Mouse (Mus musculus) brown adipose tissue, adult 24 weeks (tissue): Measurements from ENCODE around the gene Rasgrp3. TPM values are rescaled to one million over a fixed set of nuclear protein-coding genes. Genes with fewer than 3 reads are reported as not detected.
"Not testable (repeated sequence)": the region's sequence is repeated elsewhere in the genome, so short reads cannot be mapped to it uniquely, and the experiment has no call there.

Experiments used
- H3K27ac ChIP-seq: fragments of 200-500 bp; replicated peaks from 2 replicates; pipeline ENCODE4 v1.5.1; 2012; ENCODE audit warnings: low read depth, mild to moderate bottlenecking, low read length
- H3K4me1 ChIP-seq: fragments of 200-500 bp; 2 replicates; pipeline ENCODE4 v1.6.1; 2012; ENCODE audit warnings: low read length, mixed read lengths; ENCODE audit not compliant: control insufficient read depth, insufficient read depth, insufficient read length
- H3K4me3 ChIP-seq: fragments of 200-500 bp; 2 replicates; pipeline ENCODE4 v1.5.1; 2012; ENCODE audit warnings: low read depth, mild to moderate bottlenecking, low read length, moderate library complexity; ENCODE audit not compliant: insufficient read depth
- polyA plus RNA-seq: library from polyadenylated mRNA; stranded (reverse); fragments of >200 nt; gene quantifications from 2 replicates; pipeline ENCODE4 v1.2.4, GENCODE M21; 2012; ENCODE audit not compliant: missing spikeins, insufficient read depth, insufficient read length

The Rasgrp3 gene
- polyA plus RNA-seq, 1 experiment, result 5.4 TPM

DNA sequence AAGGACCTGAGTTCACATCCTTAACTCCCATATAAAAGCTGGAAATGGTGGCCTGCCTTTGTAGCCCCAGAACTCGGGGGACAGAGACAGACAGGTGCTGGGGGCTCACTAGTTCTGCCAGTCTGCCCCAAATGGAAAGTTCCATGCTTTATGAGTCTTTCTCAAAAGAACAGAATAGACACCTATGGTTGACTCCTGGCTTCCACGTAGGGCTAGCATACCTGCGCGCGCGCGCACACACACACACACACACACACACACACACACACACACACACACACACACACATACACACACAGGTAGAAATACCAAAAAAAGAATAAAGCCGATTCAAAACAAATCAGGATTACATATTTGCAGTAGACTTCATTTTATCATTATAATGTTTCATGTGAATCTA lies 6.7 kb downstream of the Rasgrp3 start:
- Histone ChIP-seq H3K27ac (peak overlapping the region; percentile 23; the same call in 1 of the 2 replicates), H3K4me1 (peaks cover 22% of the 10 kb centered on the region), H3K4me3 (no peak overlapping the region)

DNA sequence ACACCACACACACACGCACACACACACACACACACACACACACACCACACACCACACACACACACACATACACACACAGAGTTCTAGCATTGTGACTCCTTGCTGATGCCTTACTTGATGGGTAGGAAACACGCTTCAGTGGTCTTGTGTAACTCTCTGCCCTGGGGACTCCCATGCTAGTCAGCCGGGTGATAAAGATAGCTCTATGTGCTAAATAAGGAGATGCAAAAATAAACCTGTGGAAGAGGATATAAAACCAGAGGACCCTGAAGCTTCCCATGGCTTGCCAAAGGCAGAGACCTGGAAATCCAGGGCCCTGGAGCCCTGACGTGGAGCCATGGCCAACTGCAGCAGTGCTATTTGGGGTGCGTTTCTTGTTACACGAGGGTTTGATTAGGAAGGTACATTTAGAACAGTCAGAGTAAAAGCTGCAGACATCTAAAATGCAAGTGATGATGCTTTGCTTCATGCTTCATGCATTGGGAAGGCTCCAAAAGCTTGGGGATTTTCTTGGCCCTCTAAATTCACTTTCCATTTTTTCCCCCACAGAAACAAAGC lies 7.4 kb downstream of the Rasgrp3 start:
- Histone ChIP-seq H3K4me1 (peaks cover 22% of the 10 kb centered on the region), H3K4me3 (no peak overlapping the region), H3K27ac (peak overlapping the region; percentile 63)

DNA sequence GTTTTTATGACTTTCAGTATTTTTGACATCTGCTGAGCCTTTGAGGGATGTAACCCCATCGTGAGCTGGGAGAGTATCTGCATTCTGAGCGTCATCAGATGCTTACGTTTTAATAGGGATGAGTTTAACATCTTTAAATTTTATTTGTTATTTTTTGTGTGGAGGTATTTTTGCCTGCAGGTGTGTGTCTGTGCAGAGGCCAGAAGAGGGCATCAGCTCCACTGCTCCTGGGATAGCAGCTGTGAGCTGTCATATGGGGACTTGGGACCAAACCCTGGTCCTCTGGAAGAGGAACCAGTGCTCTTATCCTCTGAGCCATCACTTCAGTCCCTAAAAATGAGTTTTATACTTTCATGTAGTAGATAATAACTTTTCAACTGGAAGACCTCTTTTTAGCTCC lies 12.6 kb downstream of the Rasgrp3 start:
- no peak overlapping the region for H3K4me3 ChIP-seq
- no peak overlapping the region for H3K27ac ChIP-seq
- H3K4me1 ChIP-seq, result peaks cover 17% of the 10 kb centered on the region

DNA sequence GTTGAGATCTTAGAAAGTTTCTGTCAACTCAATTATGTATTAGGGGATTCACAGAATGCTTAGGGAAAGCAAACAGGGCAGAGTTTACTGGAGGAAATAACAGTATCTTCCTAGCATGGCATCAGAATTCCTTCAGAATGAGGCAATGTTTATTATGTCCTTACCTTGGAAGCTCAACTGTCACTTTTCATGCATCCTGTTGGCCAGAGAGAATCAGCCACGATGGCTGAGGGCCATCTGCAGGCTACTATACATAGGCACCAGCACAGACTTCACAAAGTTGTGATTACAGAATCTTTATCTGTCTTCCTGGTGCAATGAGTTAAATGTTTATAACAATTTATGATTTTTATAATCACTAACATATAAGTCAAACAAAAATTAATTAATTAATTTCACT lies 13.3 kb downstream of the Rasgrp3 start:
- no peak overlapping the region for H3K27ac ChIP-seq
- H3K4me1 ChIP-seq, result peaks cover 16% of the 10 kb centered on the region
- no peak overlapping the region for H3K4me3 ChIP-seq

DNA sequence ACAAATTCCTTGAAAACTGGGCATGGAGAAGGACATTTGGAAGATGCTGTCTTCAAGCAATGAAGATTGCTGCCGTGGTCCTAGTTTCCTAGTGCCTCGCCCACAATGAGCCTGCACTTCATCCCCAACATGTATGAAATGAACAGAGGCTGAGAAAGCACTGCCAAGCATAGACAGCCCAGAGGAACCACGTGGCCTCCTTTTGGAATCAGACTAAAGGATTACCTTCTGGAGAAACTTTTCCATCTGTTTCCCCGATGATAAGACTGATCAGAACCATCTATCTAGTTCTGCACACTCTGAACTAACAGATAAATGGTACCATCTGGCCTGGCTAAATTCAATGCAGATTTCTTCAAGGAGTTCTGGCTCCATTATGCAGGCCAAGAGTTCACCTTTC lies 16.6 kb downstream of the Rasgrp3 start:
- no peak overlapping the region for H3K4me3 ChIP-seq
- peaks cover 15% of the 10 kb centered on the region for H3K4me1 ChIP-seq
- H3K27ac ChIP-seq, result no peak overlapping the region

DNA sequence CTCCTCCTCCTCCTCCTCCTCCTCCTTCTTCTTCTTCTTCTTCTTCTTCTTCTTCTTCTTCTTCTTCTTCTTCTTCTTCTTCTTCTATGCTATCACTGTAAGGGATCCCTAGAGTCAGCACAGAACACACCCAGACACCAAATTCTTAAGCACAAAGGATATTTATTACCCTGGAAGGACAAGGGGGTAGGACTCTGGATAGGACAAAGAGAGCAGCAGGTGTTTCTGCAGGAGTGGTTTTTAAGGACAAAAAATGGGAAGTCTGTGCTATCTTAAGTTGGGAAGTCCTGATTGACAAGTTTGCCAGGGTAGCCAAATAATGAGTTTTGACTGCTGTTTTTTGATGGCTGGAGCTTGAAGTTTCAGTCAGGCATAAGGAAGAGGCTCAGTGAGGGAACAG lies 17.9 kb downstream of the Rasgrp3 start:
- Histone ChIP-seq H3K4me3 (no peak overlapping the region), H3K4me1 (peaks cover 15% of the 10 kb centered on the region), H3K27ac (no peak overlapping the region)

DNA sequence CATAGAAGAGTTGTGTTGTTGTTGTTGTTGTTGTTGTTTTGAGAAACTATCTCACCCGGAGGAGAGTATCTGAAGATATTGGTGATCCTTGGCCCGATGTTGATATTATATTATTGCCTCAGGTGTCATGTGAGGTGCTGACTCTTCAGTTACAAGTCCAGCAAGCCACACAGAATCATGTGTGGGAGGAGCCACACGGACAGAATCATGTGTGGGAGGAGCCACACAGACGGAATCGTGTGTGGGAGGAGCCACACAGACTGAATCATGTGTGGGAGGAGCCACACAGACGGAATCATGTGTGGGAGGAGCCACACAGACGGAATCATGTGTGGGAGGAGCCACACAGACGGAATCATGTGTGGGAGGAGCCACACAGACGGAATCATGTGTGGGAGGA lies 20.4 kb downstream of the Rasgrp3 start:
- H3K4me3 ChIP-seq, H3K27ac ChIP-seq, H3K4me1 ChIP-seq: not testable (repeated sequence)

DNA sequence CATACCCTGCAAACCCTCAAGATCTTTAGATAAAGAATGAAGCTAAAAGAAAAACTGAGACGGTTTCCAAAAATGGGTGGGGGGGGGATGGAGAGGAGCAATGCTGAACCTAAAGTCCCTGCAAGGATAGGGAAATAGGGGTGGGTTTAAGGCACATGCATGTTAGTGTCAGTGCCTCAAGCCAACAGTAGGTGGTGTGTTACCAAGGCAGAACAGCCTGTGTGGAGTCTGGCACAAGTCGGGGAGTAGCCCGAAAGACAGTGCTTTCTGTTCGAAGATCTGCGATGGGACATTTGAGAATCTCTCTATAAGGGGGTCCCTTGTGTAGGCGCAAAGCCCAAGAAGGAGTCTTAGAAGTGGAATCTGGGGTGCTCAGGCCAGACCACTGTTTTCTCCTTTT lies 24.9 kb downstream of the Rasgrp3 start:
- peaks cover 17% of the 10 kb centered on the region for H3K4me1 ChIP-seq
- H3K27ac ChIP-seq, result no peak overlapping the region
- no peak overlapping the region for H3K4me3 ChIP-seq

DNA sequence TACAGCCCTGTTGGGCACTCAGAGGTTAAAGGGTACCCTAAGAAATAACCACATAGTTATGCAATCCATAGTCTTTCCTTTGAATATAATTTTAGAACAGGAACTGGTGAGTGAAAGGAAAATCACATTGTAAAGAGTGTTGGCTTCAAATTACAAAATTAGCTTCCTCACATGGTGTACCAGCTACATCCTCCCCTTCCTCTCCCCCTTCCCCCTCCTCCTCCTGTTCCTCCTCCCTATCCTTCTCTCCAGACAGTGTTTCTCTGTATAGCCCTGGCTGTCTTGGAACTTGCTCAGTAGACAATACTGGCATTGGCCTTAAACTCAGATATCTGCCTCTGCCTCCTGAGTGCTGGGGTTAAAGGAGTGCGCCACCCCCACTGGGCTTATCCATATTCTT lies 26.1 kb downstream of the Rasgrp3 start:
- H3K27ac ChIP-seq, result no peak overlapping the region
- H3K4me1 ChIP-seq, result peaks cover 20% of the 10 kb centered on the region
- no peak overlapping the region for H3K4me3 ChIP-seq

DNA sequence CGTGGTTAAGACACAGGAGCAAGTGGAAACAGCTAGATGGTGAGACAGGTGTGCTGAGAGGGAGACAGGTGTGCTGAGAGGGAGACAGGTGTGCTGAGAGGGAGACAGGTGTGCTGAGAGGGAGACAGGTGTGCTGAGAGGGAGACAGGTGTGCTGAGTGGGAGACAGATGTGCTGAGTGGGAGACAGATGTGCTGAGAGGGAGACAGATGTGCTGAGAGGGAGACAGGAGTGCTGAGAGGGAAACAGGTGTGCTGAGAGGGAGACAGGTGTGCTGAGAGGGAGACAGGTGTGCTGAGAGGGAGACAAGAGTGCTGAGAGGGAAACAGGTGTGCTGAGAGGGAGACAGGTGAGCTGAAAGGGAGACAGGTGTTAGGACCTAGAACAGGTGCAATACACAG lies 27.5 kb downstream of the Rasgrp3 start:
- not testable (repeated sequence) for H3K4me3 ChIP-seq
- peaks cover 20% of the 10 kb centered on the region for H3K4me1 ChIP-seq
- H3K27ac ChIP-seq, result peak overlapping the region; percentile 80

DNA sequence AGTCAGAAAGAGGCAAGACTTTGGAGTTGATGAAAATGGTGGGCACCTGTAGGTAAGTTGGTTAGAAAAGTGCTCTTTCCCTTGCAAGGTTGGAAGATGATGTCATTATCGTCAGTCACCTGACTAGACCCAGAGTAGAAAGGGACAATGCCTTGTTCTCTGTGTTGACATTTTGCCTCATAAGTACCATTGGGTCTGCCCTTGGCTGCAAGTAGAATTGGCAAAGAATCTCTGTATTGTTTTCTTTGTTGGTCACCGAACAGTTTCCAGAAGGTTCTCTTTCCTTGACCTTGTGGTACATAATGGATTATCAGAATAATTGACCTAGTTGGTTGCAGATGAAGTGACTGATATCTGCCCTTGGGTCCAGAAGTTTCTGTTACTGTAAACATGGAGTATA lies 27.9 kb downstream of the Rasgrp3 start:
- H3K27ac ChIP-seq, result peak overlapping the region; percentile 80
- no peak overlapping the region for H3K4me3 ChIP-seq
- peaks cover 20% of the 10 kb centered on the region for H3K4me1 ChIP-seq

DNA sequence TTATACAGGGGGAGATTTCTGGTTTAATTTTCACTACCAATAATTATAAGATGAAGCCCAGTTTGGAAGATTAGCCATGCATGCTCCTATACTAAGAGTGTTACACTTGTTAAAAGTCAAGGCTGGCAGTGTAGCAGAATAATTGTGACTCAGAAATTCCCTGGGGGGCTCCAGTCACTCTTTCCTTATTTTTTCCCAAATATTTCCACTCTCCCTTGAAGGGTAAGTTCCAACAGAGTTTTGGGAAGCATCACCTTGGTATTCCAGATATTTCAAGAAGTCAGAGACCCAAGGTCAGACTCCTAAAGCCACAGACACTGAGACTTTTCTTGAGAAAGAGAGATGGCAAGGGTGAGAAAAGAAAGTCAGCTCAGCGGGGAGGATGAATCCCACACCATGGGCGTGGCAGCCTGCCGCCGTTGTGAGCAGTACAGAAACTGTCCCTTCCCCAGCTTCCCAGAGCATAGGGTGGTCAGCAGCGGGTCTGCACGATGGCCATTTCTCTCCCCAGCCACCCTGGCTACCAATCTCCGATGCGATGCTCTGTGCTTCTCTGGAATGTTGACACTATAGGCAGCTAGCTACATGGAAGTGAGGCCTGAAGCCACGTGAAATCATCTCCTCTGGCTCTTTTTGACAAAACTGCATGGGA lies 28.8 kb downstream of the Rasgrp3 start:
- Histone ChIP-seq H3K27ac (peak overlapping the region; percentile 56), H3K4me3 (no peak overlapping the region), H3K4me1 (peaks cover 20% of the 10 kb centered on the region)

DNA sequence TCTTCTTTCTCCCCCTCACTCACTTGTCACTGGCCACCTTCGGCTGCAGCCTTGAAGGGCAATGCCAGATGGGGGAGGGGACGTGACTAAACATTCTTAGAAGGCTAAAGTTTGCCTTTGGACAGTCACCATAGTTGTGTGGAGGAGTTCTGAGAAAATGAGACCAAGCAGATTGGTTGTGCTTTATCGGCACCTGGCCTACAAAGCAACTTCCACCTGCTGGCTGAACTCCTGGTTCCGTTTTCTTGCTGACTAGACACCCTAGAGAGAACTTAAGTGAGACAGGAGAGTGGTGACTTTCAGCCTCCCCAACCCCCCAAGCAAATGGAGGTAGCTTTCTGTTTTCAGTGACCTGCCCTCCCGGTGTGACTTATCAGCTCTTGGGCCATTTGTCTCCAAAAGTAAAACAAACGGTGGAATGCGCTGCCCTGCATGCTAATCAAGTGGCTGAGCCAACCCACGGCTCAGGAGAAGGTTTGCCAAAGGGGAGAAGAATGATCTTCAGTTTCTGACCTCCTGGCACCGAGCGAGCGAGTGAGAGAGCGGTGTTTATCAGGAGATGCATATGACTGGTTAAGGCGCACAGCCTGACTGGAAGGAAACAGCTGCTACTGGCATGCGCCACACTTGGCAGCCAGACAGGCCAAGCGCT lies 29.4 kb downstream of the Rasgrp3 start:
- H3K4me3 ChIP-seq, result peak overlapping the region; percentile 36; the same call in 1 of the 2 replicates
- peaks cover 20% of the 10 kb centered on the region for H3K4me1 ChIP-seq
- H3K27ac ChIP-seq, result peak overlapping the region; percentile 56

DNA sequence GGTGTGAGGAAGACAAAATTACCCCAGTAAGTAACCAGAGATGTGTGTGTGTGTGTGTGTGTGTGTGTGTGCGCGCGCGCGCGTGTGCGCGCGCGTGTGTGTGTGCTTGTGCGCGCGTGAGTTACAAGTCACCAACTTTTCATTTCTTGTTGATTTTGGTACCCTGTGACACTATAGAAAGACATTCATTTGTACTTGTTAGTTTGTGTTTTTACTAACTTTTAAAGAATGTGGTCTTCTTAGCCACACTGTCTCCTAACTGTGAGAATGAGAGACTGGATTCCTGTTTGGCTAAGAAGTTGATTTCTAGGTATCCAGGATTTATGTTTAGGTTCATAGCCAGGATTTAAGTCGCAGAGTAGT lies 29.9 kb downstream of the Rasgrp3 start:
- peaks cover 23% of the 10 kb centered on the region for H3K4me1 ChIP-seq
- 0 out of 2 replicates have a peak overlapping the region, but pooled peaks have one; percentile 23 for H3K4me3 ChIP-seq
- no peak overlapping the region for H3K27ac ChIP-seq

DNA sequence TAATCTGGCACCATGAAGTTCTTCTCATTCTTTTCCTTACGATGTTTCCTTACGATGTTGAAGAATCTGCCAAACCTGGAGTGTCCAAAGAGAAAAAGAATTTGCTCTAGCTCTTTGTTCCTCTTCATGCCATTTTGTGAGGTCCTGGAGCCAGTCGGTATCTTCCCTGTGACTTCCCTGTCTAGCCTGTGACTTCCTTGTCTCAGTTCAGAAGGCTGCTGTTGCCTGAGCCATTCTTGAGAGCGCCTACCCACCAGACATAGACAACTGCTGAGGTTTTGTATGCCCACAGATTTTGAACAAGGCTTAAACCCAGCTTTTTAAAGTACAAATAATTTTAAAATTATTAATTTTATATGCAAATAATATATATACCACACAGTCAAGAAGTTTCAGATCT lies 31.3 kb downstream of the Rasgrp3 start:
- H3K4me3 ChIP-seq, result no peak overlapping the region
- peaks cover 25% of the 10 kb centered on the region for H3K4me1 ChIP-seq
- no peak overlapping the region for H3K27ac ChIP-seq

DNA sequence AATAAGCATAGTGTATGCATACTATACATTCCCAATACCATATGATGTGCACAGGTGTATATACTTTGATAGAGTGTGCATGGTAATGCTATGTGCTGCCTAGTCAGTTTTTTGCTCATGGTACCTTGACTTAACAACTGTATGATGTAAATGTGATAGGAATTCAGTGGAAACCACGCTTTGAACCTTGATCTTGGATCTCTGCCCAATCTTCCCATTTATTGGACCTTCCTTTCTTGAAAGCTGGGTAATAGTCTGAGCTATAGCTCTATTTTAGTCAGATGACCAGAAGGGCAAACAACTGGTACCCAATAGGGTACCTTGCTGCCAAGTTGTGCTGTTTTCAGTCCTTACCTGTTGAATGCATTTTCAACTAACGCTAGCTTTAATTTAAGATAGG lies 31.8 kb downstream of the Rasgrp3 start:
- H3K4me1 ChIP-seq, result peaks cover 28% of the 10 kb centered on the region
- H3K4me3 ChIP-seq, result no peak overlapping the region
- H3K27ac ChIP-seq, result no peak overlapping the region
